Mouse (Mus musculus) liver, postnatal 0 days (tissue): Measurements from ENCODE around the gene Agtpbp1.

Source experiments
- CTCF ChIP-seq: sonication (generic); IDR thresholded peaks from 2 replicates; pipeline ENCODE4 v1.5.1; 2016; ENCODE audit warnings: antibody characterized with exemption, low read depth
- EP300 ChIP-seq: IDR thresholded peaks from 2 replicates; pipeline ENCODE4 v1.6.1; 2016; ENCODE audit warnings: antibody characterized with exemption, low read depth, mild to moderate bottlenecking

- TF ChIP-seq CTCF, result no peak
- TF ChIP-seq EP300, result no peak
Measured at GRCm38 (mm10) chr13:59416530-59417230, 168.3 kb downstream of the Agtpbp1 start.
